Mouse (Mus musculus) layer of hippocampus, adult 2 months (tissue): ENCODE results near the gene Cops2. TPM values are rescaled to one million over a fixed set of nuclear protein-coding genes. Genes with fewer than 3 reads are reported as not detected.

Experiments
- DNase-seq, 2 experiments: peaks; one replicate each; pipeline ENCODE4 v3.0.0; 2022; ENCODE audit warnings: low spot score in 2 of 2
- H3K27ac ChIP-seq: fragments of 200-600 bp; 2 replicates; pipeline ENCODE4 v1.8.1; 2022
- H3K4me3 ChIP-seq: fragments of 200-600 bp; 2 replicates; pipeline ENCODE4 v1.8.1; 2022; ENCODE audit warnings: mild to moderate bottlenecking
- CTCF ChIP-seq: fragments of 200-600 bp; conservative IDR thresholded peaks from 2 replicates; pipeline ENCODE4 v1.8.1; 2022; ENCODE audit warnings: antibody characterized with exemption, mild to moderate bottlenecking, moderate library complexity
- total RNA-seq, 2 experiments: library from RNA; stranded (reverse); gene quantifications; 2 replicates each; pipeline ENCODE4 v1.2.3; 2021

Gene Cops2
- total RNA-seq, 2 experiments from 2014 or later: 111 to 119 TPM

DNA sequence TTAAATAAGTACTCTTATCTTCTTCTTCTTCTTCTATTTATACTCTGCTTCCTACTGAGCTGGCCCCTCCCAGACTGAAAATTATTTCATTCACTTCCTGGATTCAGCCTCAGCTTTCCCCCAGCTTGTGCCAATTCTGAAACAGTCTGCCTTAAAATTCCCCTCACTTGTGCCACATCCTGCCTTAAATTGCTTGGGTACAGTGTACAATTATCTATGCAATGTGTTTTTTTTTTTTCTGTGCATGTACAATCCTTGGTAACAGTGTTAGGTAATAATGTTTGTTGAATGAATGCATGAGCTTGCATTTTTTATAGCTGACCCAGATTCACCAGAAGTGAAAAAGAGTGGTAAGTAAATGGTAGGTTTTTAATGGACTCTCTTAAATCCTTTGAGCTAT is 70.6 kb downstream of the Cops2 start:
- H3K27ac ChIP-seq: no peak overlapping the region
- no peak for DNase-seq
- H3K4me3 ChIP-seq: no peak overlapping the region
- TF ChIP-seq CTCF: no peak

GRCm38 (mm10) chr2:125785021-125785420 is 73.9 kb downstream of the Cops2 start:
- no peak for DNase-seq
- H3K4me3 ChIP-seq: no peak overlapping the region
- H3K27ac ChIP-seq: no peak overlapping the region
- peak; percentile 13; the same call in 1 of the 2 replicates for TF ChIP-seq CTCF

DNA sequence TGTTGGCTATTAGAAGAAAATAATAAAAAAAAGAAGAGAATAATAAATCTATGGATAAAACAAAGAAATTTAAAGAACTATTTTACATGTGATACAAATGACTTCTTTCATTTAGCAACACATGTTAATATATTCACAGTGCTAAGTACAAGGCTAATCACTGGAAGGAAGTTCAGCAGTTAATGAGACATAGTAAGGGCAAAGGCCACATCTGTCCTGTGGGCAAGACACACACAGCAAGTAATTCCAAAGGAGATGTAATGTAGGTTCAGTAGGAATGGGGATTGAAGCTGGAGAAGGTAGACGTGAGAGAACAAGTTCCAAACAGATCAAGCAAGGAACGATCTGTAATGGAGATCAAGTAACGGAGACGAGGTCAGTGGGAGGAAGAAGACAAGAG is 74.5 kb downstream of the Cops2 start:
- Histone ChIP-seq H3K4me3 (no peak overlapping the region), H3K27ac (peak overlapping the region; percentile 95; the same call in 1 of the 2 replicates)
- DNase-seq: no peak
- TF ChIP-seq CTCF: no peak

- no peak; the same call in 1 of the 2 replicates for TF ChIP-seq CTCF
- H3K27ac ChIP-seq: peak overlapping the region; percentile 95
- no peak for DNase-seq
- no peak overlapping the region for H3K4me3 ChIP-seq
These were observed 75.1 kb downstream of the Cops2 start for GRCm38 (mm10) chr2:125783868-125784267.

- DNase-seq: peak; percentile 93 to 96
- Histone ChIP-seq H3K4me3 (peak within 1 kb of the TSS; percentile 78), H3K27ac (peak within 1 kb of the TSS; percentile 95)
- no peak for TF ChIP-seq CTCF
These were observed 76.2 kb downstream of the Cops2 start, which contains the start of gene Secisbp2l for GRCm38 (mm10) chr2:125782719-125783109. TSS of gene Secisbp2l (minus strand) at chr2:125782870.

- no peak for DNase-seq
- H3K27ac ChIP-seq: peak overlapping the region; percentile 95
- TF ChIP-seq CTCF: no peak
- H3K4me3 ChIP-seq: peak overlapping the region; percentile 78
These were observed 76.8 kb downstream of the Cops2 start for GRCm38 (mm10) chr2:125781978-125782718.

DNA sequence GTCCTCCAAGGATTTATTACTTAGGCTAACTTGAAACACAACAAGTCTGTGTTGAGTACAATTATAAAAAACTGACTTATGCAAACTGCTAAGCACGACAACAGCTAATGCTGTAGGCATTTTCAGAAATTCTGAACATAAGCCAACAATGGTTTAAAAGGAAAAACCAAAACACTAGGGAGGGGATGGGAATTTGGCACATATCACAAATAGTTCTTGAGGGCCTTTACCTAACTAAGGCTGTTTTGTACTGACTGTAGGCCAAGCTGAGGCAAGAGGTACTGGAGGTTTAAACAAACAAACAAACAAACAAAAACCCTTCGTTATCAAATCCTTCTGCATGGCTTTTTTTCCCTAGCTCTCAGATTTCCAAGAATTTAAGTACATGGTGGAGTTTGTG is 77.9 kb downstream of the Cops2 start:
- peak overlapping the region; percentile 78 for H3K4me3 ChIP-seq
- no peak for TF ChIP-seq CTCF
- DNase-seq: no peak
- H3K27ac ChIP-seq: peak overlapping the region; percentile 95

Other genes starting within 250 kb of the Cops2 start
- 1 to 10 TPM; 3.2 to 4.1 TPM for gene Cep152, start 234.0 kb downstream of the Cops2 start, total RNA-seq
- gene Eid1, start 186.0 kb downstream of the Cops2 start, total RNA-seq: 100 to 1,000 TPM; 246 to 261 TPM
- 1 to 10 TPM; 4.1 to 4.2 TPM for gene Shc4, start 135.0 kb downstream of the Cops2 start, total RNA-seq
- 10 to 100 TPM; 94.4 to 97.7 TPM for gene Secisbp2l, start 76.3 kb downstream of the Cops2 start, total RNA-seq
- 10 to 100 TPM; 25.8 to 26.0 TPM for gene Galk2, start within 50 bp of the Cops2 start, total RNA-seq
- 1 to 10 TPM in 1 of 2 experiments, under 1 TPM in 1; 0.51 to 1.5 TPM for gene Fgf7, start 175.5 kb upstream of the Cops2 start, total RNA-seq